Mouse (Mus musculus) spleen, adult 2 months (tissue): ENCODE data around the gene Krtap1-4. TPM values are rescaled to one million over a fixed set of nuclear protein-coding genes. Genes with fewer than 3 reads are reported as not detected.

Experiments
- DNase-seq, 2 experiments: peaks; one replicate each; pipeline versions ENCODE4 v3.0.0 to v3.0.0-alpha.2; 2012 to 2021; ENCODE audit warnings: low spot score in 2 of 2, low read depth in 1 of 2
- H3K27ac ChIP-seq: fragments of 200-500 bp; 2 replicates; pipeline ENCODE4 v1.5.1; 2012; ENCODE audit warnings: low read length, inconsistent platforms; ENCODE audit not compliant: insufficient read depth
- H3K27me3 ChIP-seq: fragments of 200-500 bp; 2 replicates; pipeline ENCODE4 v1.6.1; 2012; ENCODE audit warnings: mild to moderate bottlenecking, moderate library complexity, low read length, inconsistent platforms; ENCODE audit not compliant: control insufficient read depth, insufficient read depth
- H3K36me3 ChIP-seq: fragments of 200-500 bp; 2 replicates; pipeline ENCODE4 v1.6.1; 2012; ENCODE audit warnings: mild to moderate bottlenecking, low read length, inconsistent platforms; ENCODE audit not compliant: control insufficient read depth, insufficient read depth
- H3K4me1 ChIP-seq: fragments of 200-500 bp; 2 replicates; pipeline ENCODE4 v1.6.1; 2011; ENCODE audit warnings: inconsistent platforms; ENCODE audit not compliant: control insufficient read depth, insufficient read depth, insufficient read length
- H3K4me3 ChIP-seq: fragments of 200-500 bp; 2 replicates; pipeline ENCODE4 v1.5.1; 2011; ENCODE audit warnings: mild to moderate bottlenecking, inconsistent platforms; ENCODE audit not compliant: insufficient read depth, insufficient read length; ENCODE audit errors: extremely low read depth
- CTCF ChIP-seq: fragments of 200-500 bp; IDR thresholded peaks from 2 replicates; pipeline ENCODE4 v1.5.1; 2011; ENCODE audit warnings: mild to moderate bottlenecking, inconsistent platforms; ENCODE audit not compliant: insufficient read depth, insufficient read length, insufficient replicate concordance; ENCODE audit errors: extremely low read depth
- POLR2A ChIP-seq: fragments of 200-500 bp; IDR thresholded peaks from 2 replicates; pipeline ENCODE4 v1.6.1; 2011; ENCODE audit warnings: low read depth, low read length, inconsistent platforms
- WGBS: fragments of 180-500 bp; shearing (Covaris S2); methylation state at CpG from one replicate; pipeline ENCODE4 v1.1.7; 2018; 5-methylcytosine and 5-hydroxymethylcytosine counted together
- polyA plus RNA-seq: library from polyadenylated mRNA; depleted of rRNA; stranded (reverse); fragments of >200 nt; gene quantifications from 2 replicates; pipeline ENCODE4 v1.2.3, GENCODE M21; 2012; rRNA removed

Krtap1-4 gene
- polyA plus RNA-seq, 1 experiment = not detected

DNA sequence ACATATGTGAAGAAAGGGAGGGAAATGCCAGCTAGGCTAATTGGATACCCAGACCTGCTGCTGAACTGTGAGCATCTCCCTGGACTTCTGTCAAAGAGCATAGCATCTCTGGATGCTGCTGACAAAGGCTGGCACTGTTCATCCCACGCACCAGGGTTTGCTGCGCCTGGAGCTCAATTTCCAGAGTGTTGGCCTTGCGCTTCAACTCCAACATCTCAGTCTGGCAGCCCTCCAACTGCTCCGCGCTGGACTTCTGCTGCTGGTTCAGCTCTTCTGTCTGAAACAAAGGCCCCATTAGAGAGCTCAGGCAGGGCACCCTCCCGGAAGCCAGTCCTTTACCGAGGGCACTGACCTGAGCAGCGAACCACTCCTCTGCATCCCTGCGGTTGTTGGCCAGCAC, 43.7 kb downstream of the Krtap1-4 start:
- TF ChIP-seq CTCF = no peak
- no peak for TF ChIP-seq POLR2A
- WGBS = 89% methylated on average over 9 of the region's 9 CpGs
- Histone ChIP-seq H3K27ac (no peak overlapping the region), H3K4me1 (no peaks in the 10 kb centered on the region), H3K36me3 (no peaks in the 10 kb centered on the region), H3K4me3 (no peak overlapping the region), H3K27me3 (no peaks in the 10 kb centered on the region)
- DNase-seq = no peak

Other genes starting within 250 kb of the Krtap1-4 start
- not detected in 2 replicates for gene Krt26, start 245.7 kb downstream of the Krtap1-4 start, polyA plus RNA-seq
- gene Krt27, start 232.6 kb downstream of the Krtap1-4 start, polyA plus RNA-seq = not detected in 2 replicates
- gene Krt28, start 208.8 kb downstream of the Krtap1-4 start, polyA plus RNA-seq = not detected in 2 replicates
- gene Krt10, start 194.3 kb downstream of the Krtap1-4 start, polyA plus RNA-seq = 0.22 and 0.23 TPM in 2 replicates
- 0.05 TPM in 1 of 2 replicates, not detected in the other for gene Krt12, start 161.4 kb downstream of the Krtap1-4 start, polyA plus RNA-seq
- gene Krt20, start 145.5 kb downstream of the Krtap1-4 start, polyA plus RNA-seq = 0.16 TPM in 2 replicates
- gene Krt23, start 90.5 kb downstream of the Krtap1-4 start, polyA plus RNA-seq = 0.06 and 0.14 TPM in 2 replicates
- not detected in 2 replicates for gene Krt39, start 62.3 kb downstream of the Krtap1-4 start, polyA plus RNA-seq
- gene Krt40, start 40.5 kb downstream of the Krtap1-4 start, polyA plus RNA-seq = not detected in 2 replicates
- gene Krtap3-3, start 32.8 kb downstream of the Krtap1-4 start, polyA plus RNA-seq = not detected in 2 replicates
- not detected in 2 replicates for gene Krtap3-2, start 26.8 kb downstream of the Krtap1-4 start, polyA plus RNA-seq
- gene Gm11939, start 24.2 kb downstream of the Krtap1-4 start, polyA plus RNA-seq = not detected in 2 replicates
- gene Krtap3-1, start 17.0 kb downstream of the Krtap1-4 start, polyA plus RNA-seq = not detected in 2 replicates
- not detected in 2 replicates for gene Krtap1-5, start 2.6 kb downstream of the Krtap1-4 start, polyA plus RNA-seq
- not detected in 2 replicates for gene Krtap1-3, start 7.7 kb upstream of the Krtap1-4 start, polyA plus RNA-seq
- gene Krtap9-3, start 14.5 kb upstream of the Krtap1-4 start, polyA plus RNA-seq = not detected in 2 replicates
- not detected in 2 replicates for gene Gm11938, start 19.7 kb upstream of the Krtap1-4 start, polyA plus RNA-seq
- not detected in 2 replicates for gene Gm11937, start 26.5 kb upstream of the Krtap1-4 start, polyA plus RNA-seq
- not detected in 2 replicates for gene Krtap2-4, start 31.2 kb upstream of the Krtap1-4 start, polyA plus RNA-seq
- gene Gm11562, start 36.8 kb upstream of the Krtap1-4 start, polyA plus RNA-seq = not detected in 2 replicates
- gene Krtap4-1, start 44.6 kb upstream of the Krtap1-4 start, polyA plus RNA-seq = not detected in 2 replicates
- not detected in 2 replicates for gene Krtap4-2, start 51.4 kb upstream of the Krtap1-4 start, polyA plus RNA-seq
- gene Krtap4-7, start 60.4 kb upstream of the Krtap1-4 start, polyA plus RNA-seq = not detected in 2 replicates
- not detected in 2 replicates for gene Gm11555, start 66.6 kb upstream of the Krtap1-4 start, polyA plus RNA-seq
- not detected in 2 replicates for gene Gm11563, start 75.3 kb upstream of the Krtap1-4 start, polyA plus RNA-seq
- not detected in 2 replicates for gene Krtap4-6, start 82.3 kb upstream of the Krtap1-4 start, polyA plus RNA-seq
- not detected in 2 replicates for gene Gm14190, start 107.1 kb upstream of the Krtap1-4 start, polyA plus RNA-seq
- not detected in 2 replicates for gene Gm14180, start 150.6 kb upstream of the Krtap1-4 start, polyA plus RNA-seq
- not detected in 2 replicates for gene Gm11595, start 189.3 kb upstream of the Krtap1-4 start, polyA plus RNA-seq
- not detected in 2 replicates for gene Krtap4-8, start 197.1 kb upstream of the Krtap1-4 start, polyA plus RNA-seq
- not detected in 2 replicates for gene Krtap4-9, start 201.5 kb upstream of the Krtap1-4 start, polyA plus RNA-seq
- gene Gm11596, start 209.8 kb upstream of the Krtap1-4 start, polyA plus RNA-seq = not detected in 2 replicates
- not detected in 2 replicates for gene Gm11569, start 215.3 kb upstream of the Krtap1-4 start, polyA plus RNA-seq
- not detected in 2 replicates for gene Gm11554, start 220.8 kb upstream of the Krtap1-4 start, polyA plus RNA-seq
- gene Krtap4-13, start 226.2 kb upstream of the Krtap1-4 start, polyA plus RNA-seq = not detected in 2 replicates
- gene Gm11564, start 232.0 kb upstream of the Krtap1-4 start, polyA plus RNA-seq = not detected in 2 replicates